Mouse (Mus musculus): ENCODE measurements around the gene E2f4. TPM values are rescaled to one million over a fixed set of nuclear protein-coding genes. Genes with fewer than 3 reads are reported as not detected.

E2f4 gene
- total RNA-seq (2021), result 10 to 100 TPM; 32.4 to 33.7 TPM

GRCm38 (mm10) chr8:105297511-105298192, at the start of gene E2f4:
E2f4 (plus strand) TSS chr8:105297663.
- intact Hi-C loops (cut with DNase I), result loop anchor here (5.0 kb wide), 1 partner anchor 655 kb away; the partner anchor contains the start of gene Ciao2b
- peak; percentile 92 to 94 for DNase-seq (ENCODE audit: low spot score in 2 of 2)

- no peak for DNase-seq (ENCODE audit: low spot score in 2 of 2)
- intact Hi-C loops (cut with DNase I), result loop anchor here (5.0 kb wide), 1 partner anchor 35 kb away; the partner anchor contains the start of gene 4931428F04Rik
Observed at GRCm38 (mm10) chr8:105251954-105252353, 45.5 kb upstream of the E2f4 start.

- DNase-seq (ENCODE audit: low spot score in 2 of 2), result no peak
- intact Hi-C loops (cut with DNase I), result loop anchor here (5.0 kb wide), 1 partner anchor 34 kb away; the partner anchor contains the start of gene 4931428F04Rik
Observed at GRCm38 (mm10) chr8:105252680-105253537, 44.6 kb upstream of the E2f4 start.

DNA sequence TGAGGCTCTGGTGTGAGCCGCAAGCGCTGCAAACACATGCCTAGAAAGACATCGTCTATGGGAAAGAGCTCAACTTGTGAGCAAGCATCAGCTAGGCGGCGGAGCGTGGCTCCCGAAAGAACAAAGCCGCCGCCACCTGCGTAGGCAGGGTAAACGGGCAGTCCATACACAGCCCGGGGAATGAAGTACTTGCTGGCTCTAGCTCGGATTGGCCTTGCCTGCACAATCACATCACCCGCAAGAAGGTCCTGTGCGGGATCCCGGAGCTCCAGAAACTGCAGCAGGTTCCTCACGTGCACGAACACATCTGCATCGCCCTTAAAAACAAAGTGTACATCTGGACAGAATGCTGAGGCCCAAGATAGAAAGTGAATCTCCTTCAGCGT, 43.7 kb upstream of the E2f4 start:
- no peak for DNase-seq (ENCODE audit: low spot score in 2 of 2)
- intact Hi-C loops (cut with DNase I), result loop anchor here (5.0 kb wide), 1 partner anchor 34 kb away; the partner anchor contains the start of gene 4931428F04Rik

- peak; percentile 85 to 87 for DNase-seq (ENCODE audit: low spot score in 2 of 2)
- intact Hi-C loops (cut with DNase I), result loop anchor here (5.0 kb wide), 1 partner anchor 33 kb away; the partner anchor contains the start of gene 4931428F04Rik
Observed at GRCm38 (mm10) chr8:105254152-105254965, 43.1 kb upstream of the E2f4 start.

- intact Hi-C loops (cut with DNase I), result loop anchor here (5.0 kb wide), 1 partner anchor 32 kb away; the partner anchor contains the start of gene 4931428F04Rik
- DNase-seq (ENCODE audit: low spot score in 2 of 2), result peak in 1 of 2 experiments; percentile 21
Observed at GRCm38 (mm10) chr8:105254966-105255350, 42.5 kb upstream of the E2f4 start, which contains the start of gene B3gnt9. B3gnt9 (minus strand) TSS chr8:105255153.

- intact Hi-C loops (cut with DNase I), result no loop called here
Observed at GRCm38 (mm10) chr8:105257318-105258114, 39.9 kb upstream of the E2f4 start.

DNA sequence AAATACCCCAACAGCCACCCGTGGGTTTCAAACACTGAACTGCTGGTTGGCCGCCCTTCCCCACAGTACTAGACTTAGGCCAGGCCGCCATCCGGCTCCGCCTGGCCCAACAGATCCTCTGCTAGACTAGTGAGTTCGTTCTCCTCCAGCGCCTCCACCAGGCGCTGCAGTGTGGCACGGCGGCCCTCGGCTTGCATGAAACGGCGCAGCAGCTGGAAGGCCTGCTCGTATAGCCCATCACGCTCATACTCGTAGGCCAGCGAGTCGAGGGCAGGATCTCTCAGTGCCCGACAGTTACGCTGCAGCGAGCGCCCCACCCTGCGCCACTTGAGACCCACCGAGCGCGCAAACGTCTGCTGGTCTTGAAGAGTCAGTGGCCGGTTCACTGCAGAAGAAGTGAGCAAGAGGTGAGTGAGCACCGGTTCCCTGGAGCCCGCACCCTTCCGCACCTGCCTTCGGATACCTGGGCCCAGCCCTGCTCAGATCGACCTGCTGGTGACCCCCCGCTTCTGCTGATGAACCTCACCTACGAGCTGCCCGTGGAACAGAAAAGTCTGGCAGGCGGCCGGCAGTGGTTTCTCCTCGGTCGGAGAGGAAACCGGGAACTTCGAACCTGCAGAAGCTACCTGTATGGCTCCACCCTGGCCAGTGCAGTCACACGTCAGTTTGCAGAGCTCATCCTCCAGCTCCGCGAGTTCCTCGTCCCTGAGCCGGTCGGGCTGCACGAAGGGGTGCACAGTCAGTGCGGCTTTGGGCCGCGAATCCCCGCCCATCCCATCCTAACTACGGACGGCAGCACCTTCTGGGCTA, 38.3 kb upstream of the E2f4 start:
- intact Hi-C loops (cut with DNase I), result no loop called here
- peak; percentile 30 to 45 for DNase-seq (ENCODE audit: low spot score in 2 of 2)

More at GRCm38 (mm10) chr8:105257318-105258114, 39.9 kb upstream of the E2f4 start:
- DNase-seq (ENCODE audit: low spot score in 2 of 2), result no peak

GRCm38 (mm10) chr8:105259721-105260320, 37.6 kb upstream of the E2f4 start:
- intact Hi-C loops (cut with DNase I), result no loop called here
- peak; percentile 68 to 69 for DNase-seq (ENCODE audit: low spot score in 2 of 2)

GRCm38 (mm10) chr8:105260371-105261099, 36.9 kb upstream of the E2f4 start:
- intact Hi-C loops (cut with DNase I), result no loop called here
- no peak for DNase-seq (ENCODE audit: low spot score in 2 of 2)

DNA sequence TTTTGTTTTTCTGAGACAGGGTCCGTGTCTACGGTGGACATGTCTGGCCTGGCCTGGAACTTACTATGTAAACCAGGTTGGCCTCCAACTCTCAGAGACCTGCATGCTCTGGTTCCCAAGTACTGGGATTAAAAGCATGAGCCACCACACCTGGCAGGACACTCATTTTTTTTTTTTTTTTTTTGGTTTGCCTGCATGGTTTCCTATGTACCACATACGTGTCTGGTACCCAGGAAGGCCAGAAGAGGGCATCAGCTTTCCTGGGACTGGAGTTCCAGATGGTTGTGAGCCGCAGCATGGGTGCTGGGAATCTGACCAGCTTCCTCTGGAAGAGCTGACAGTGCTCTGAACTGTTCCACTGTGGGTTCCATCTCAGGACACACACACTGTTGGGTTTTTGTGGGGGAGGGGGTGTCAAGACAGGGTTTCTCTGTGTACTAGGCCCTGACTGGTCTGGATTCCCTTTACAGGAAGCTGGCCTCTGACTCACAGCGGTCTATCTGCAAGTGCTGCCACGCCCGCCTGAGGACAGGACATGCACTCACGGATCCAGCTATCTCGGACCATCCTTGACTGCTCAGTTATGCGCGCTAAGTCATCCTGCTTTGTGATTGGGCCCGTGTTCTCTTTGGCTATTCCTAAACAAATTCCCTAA, 36.0 kb upstream of the E2f4 start:
- no peak for DNase-seq (ENCODE audit: low spot score in 2 of 2)
- intact Hi-C loops (cut with DNase I), result no loop called here

- no peak for DNase-seq (ENCODE audit: low spot score in 2 of 2)
- intact Hi-C loops (cut with DNase I), result no loop called here
Observed at GRCm38 (mm10) chr8:105263244-105263912, 34.1 kb upstream of the E2f4 start.

DNA sequence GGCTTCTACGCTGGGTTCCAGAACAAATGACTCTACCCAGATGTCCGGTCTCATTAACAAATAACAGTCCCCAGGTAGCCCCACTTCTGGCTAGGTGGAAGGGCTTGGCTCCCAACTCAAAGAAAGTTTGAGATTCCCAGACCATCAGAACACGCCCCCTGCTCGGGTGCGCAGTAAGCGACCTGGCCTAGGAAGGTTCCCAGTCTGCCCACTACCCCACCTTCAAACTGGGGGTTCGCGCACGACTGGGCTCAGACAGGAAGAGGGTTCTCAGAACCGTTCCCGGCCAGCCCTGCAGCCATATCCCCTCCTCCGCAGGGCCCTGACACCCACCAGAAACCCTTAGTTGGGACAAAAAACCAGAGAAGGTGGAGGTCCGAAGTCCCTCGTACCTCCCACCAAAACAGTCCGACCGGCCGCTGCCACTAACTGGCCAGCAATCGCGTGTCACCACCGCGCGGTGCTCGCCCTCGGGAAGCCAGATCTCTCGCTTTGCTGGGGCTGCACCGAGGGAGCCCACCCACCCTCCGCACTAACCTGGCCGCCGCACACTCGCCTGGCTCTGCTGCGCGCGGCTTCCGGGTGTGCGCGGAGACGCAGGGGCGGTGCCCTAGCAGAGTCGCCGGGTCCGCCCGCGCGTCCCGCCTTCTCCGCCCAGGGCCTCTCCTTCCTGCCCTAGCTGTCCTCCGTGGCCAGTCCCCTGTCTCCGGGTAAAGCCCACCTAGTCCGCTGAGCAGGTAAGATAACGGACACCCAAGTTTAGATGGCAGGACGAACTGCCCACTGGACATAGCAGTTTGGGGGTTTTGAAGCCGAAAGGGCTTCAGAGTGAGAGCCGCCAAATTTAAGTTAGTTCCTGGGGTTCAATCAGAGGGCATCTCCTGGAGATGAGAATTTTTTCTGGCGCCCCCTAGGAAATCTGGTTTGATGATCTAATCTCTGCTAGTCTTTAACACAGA, 33.2 kb upstream of the E2f4 start, which contains the start of the genes Tradd and Fbxl8:
Gene Tradd (minus strand): TSS at position 586 of the 959 bp plus-strand sequence.
Gene Fbxl8 (plus strand): TSS at position 625 of the 959 bp plus-strand sequence.
- DNase-seq (ENCODE audit: low spot score in 2 of 2), result peak in 1 of 2 experiments; percentile 48
- intact Hi-C loops (cut with DNase I), result no loop called here

DNA sequence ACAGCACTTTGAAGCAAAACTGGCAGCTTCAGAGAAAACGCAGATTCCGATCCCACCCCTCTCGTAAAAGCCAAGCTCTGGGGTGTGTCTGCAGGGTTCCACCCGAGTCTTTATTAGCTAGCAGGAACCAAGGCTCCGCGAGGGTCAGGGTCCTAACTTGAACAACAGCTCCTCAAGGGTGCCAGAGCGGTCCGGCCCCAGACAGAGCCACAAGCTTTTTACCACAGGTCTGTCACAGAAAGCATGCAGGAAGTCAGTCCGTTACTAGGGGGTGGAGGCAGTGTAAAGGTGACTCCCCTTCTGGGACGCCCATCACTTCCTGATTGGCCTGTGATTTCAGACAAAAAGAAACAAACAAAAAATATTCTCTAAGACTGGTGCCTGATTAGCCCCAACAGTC, 32.3 kb upstream of the E2f4 start:
- no peak for DNase-seq (ENCODE audit: low spot score in 2 of 2)
- intact Hi-C loops (cut with DNase I), result no loop called here
